Mouse (Mus musculus): Measurements from ENCODE around the gene Kmt2e. TPM values are rescaled to one million over a fixed set of nuclear protein-coding genes. Genes with fewer than 3 reads are reported as not detected.

Kmt2e gene
- total and polyA plus RNA-seq, 3 experiments: 8.0 to 220 (median 40.7) TPM

DNA sequence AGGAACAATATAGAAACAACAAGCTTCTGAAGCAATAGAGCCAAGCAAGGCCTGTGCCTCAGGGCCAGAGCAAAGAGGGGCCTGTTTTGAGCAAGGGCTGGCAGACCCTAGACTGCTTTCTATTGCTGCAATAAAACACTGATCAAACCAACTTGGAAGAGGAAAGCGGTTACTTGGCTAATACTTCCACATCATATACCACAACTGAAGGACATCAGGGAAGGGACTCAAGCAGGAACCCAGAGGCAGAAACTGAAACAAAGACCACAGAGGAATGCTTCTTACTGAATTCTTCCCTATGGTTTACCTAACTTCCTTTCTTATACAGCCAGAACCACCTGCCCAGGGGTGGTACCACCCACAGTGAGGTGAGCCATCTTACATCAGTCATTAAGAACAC lies 87.4 kb downstream of the Kmt2e start:
- Histone ChIP-seq H3K27me3 (ENCODE audit: insufficient read depth, low read length) (no peaks in the 10 kb centered on the region), H3K9me3 (replicated peaks) (no peaks in the 10 kb centered on the region), H3K4me1 (ENCODE audit: insufficient read depth, low read depth, low read length) (no peaks in the 10 kb centered on the region; the same call in 1 of the 2 replicates), H3K36me3 (replicated peaks) (peaks cover 81% of the 10 kb centered on the region), H3K4me3 (ENCODE audit: low read depth, low read length) (no peak overlapping the region)
- DNase-seq (ENCODE audit: low spot score) (no peak), ATAC-seq (ENCODE audit: extremely low read depth, insufficient number of reproducible peaks, low FRiP score, poor library complexity, severe bottlenecking) (no peak)
- TF ChIP-seq TAL1 (conservative IDR thresholded peaks at IDR 0.05; ENCODE audit: low read depth, low read length) (no peak), GATA1 (IDR thresholded peaks at IDR 0.05; ENCODE audit: borderline replicate concordance, low read length) (no peak), GATA2 (IDR thresholded peaks at IDR 0.05; ENCODE audit: borderline replicate concordance, low read depth, low read length) (no peak), CTCF (IDR thresholded peaks at IDR 0.05; ENCODE audit: low read depth, low read length) (no peak), POLR2AphosphoS5 (IDR thresholded peaks at IDR 0.05; ENCODE audit: insufficient replicate concordance, low read depth, low read length) (no peak)

DNA sequence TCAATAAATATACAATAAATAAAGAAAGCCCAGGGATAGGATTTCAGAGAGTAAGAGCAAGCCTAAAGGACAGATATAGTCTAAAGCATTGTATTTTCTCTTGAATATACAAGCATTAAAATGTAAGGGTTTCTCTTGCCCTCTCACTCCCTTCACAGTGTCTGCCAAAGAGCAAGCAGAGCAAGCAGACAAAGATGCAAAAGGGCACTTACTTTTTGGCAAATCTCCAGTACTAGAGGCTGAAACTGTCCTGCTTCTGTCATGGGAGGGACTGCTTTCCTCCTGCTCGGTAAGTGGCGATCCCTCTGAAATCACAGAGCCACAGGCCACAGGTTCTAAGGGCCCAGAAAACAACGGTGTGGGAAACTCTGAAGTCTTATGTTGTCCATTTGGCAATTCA lies 89.7 kb downstream of the Kmt2e start:
- no peak overlapping the region for H3K4me3 ChIP-seq (ENCODE audit: low read depth, low read length)
- H3K4me1 ChIP-seq (ENCODE audit: insufficient read depth, low read depth, low read length): no peaks in the 10 kb centered on the region; the same call in 1 of the 2 replicates
- peaks cover 81% of the 10 kb centered on the region for H3K36me3 ChIP-seq (replicated peaks)
- no peaks in the 10 kb centered on the region for H3K27me3 ChIP-seq (ENCODE audit: insufficient read depth, low read length)
- DNase-seq (ENCODE audit: low spot score) (no peak), ATAC-seq (ENCODE audit: extremely low read depth, insufficient number of reproducible peaks, low FRiP score, poor library complexity, severe bottlenecking) (no peak)
- TF ChIP-seq POLR2AphosphoS5 (IDR thresholded peaks at IDR 0.05; ENCODE audit: insufficient replicate concordance, low read depth, low read length): no peak
- no peak for TF ChIP-seq TAL1 (conservative IDR thresholded peaks at IDR 0.05; ENCODE audit: low read depth, low read length)
- TF ChIP-seq GATA1 (IDR thresholded peaks at IDR 0.05; ENCODE audit: borderline replicate concordance, low read length): no peak
- no peak for TF ChIP-seq GATA2 (IDR thresholded peaks at IDR 0.05; ENCODE audit: borderline replicate concordance, low read depth, low read length)
- TF ChIP-seq CTCF (IDR thresholded peaks at IDR 0.05; ENCODE audit: low read depth, low read length): no peak
- H3K9me3 ChIP-seq (replicated peaks): no peaks in the 10 kb centered on the region

DNA sequence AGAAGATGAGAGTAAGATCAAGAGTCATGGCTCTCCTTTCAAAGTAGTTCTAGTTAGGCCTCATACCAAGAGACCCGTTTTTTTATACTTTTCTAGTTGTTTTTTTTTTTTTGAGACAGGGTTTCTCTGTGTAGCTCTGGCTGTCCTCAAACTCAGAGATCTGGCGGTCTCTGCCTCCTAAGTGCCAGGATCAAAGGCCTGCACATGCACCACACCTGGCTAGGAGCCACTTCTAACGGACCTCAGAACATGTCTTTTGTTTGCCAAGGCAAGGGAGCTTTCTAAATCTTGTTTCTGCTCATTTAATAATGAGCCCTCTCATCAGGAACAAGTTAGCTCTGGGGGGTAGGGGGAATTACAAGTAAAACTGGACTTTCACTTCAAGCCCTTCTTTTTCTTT lies 90.4 kb downstream of the Kmt2e start:
- no peaks in the 10 kb centered on the region; the same call in 1 of the 2 replicates for H3K4me1 ChIP-seq (ENCODE audit: insufficient read depth, low read depth, low read length)
- no peak for TF ChIP-seq POLR2AphosphoS5 (IDR thresholded peaks at IDR 0.05; ENCODE audit: insufficient replicate concordance, low read depth, low read length)
- no peak for TF ChIP-seq TAL1 (conservative IDR thresholded peaks at IDR 0.05; ENCODE audit: low read depth, low read length)
- TF ChIP-seq GATA2 (IDR thresholded peaks at IDR 0.05; ENCODE audit: borderline replicate concordance, low read depth, low read length): no peak
- no peak for TF ChIP-seq GATA1 (IDR thresholded peaks at IDR 0.05; ENCODE audit: borderline replicate concordance, low read length)
- no peak for TF ChIP-seq CTCF (IDR thresholded peaks at IDR 0.05; ENCODE audit: low read depth, low read length)

DNA sequence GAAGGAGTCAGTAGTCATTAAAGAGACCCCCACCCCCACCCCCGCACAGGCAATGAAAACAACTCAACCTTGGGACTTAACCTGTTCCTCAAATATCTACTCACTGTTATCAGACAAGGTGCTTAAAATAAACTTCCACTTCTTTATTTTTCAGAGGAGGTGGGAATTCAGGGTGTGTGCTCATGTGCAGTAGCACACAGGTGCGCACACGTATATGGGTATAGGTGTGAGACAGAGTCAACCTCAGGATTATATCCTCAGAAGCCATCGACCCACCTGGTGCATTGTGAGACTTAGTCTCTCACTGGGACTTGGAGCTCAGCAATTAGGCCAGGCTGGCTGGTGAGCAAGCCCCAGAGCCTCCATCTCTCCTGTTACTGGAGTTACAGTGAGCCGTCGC lies 96.9 kb downstream of the Kmt2e start:
- DNase-seq (ENCODE audit: low spot score) (no peak), ATAC-seq (ENCODE audit: extremely low read depth, insufficient number of reproducible peaks, low FRiP score, poor library complexity, severe bottlenecking) (no peak)
- H3K4me3 ChIP-seq (ENCODE audit: low read depth, low read length): no peak overlapping the region
- H3K27me3 ChIP-seq (ENCODE audit: insufficient read depth, low read length): no peaks in the 10 kb centered on the region
- H3K4me1 ChIP-seq (ENCODE audit: insufficient read depth, low read depth, low read length): no peaks in the 10 kb centered on the region
- no peaks in the 10 kb centered on the region for H3K9me3 ChIP-seq (replicated peaks)
- H3K36me3 ChIP-seq (replicated peaks): peaks cover 68% of the 10 kb centered on the region
- TF ChIP-seq TAL1 (conservative IDR thresholded peaks at IDR 0.05; ENCODE audit: low read depth, low read length) (no peak), GATA1 (IDR thresholded peaks at IDR 0.05; ENCODE audit: borderline replicate concordance, low read length) (no peak), POLR2AphosphoS5 (IDR thresholded peaks at IDR 0.05; ENCODE audit: insufficient replicate concordance, low read depth, low read length) (no peak), GATA2 (IDR thresholded peaks at IDR 0.05; ENCODE audit: borderline replicate concordance, low read depth, low read length) (no peak), CTCF (IDR thresholded peaks at IDR 0.05; ENCODE audit: low read depth, low read length) (no peak)

More for the DNA sequence above, 90.4 kb downstream of the Kmt2e start:
- no peaks in the 10 kb centered on the region for H3K9me3 ChIP-seq (replicated peaks)
- H3K27me3 ChIP-seq (ENCODE audit: insufficient read depth, low read length): no peaks in the 10 kb centered on the region
- no peak for DNase-seq (ENCODE audit: low spot score)
- peaks cover 77% of the 10 kb centered on the region for H3K36me3 ChIP-seq (replicated peaks)
- no peak for ATAC-seq (ENCODE audit: extremely low read depth, insufficient number of reproducible peaks, low FRiP score, poor library complexity, severe bottlenecking)
- no peak overlapping the region for H3K4me3 ChIP-seq (ENCODE audit: low read depth, low read length)

- Histone ChIP-seq H3K4me1 (ENCODE audit: insufficient read depth, low read depth, low read length) (no peaks in the 10 kb centered on the region), H3K27me3 (ENCODE audit: insufficient read depth, low read length) (no peaks in the 10 kb centered on the region), H3K36me3 (replicated peaks) (peaks cover 65% of the 10 kb centered on the region), H3K4me3 (ENCODE audit: low read depth, low read length) (no peak overlapping the region), H3K9me3 (replicated peaks) (no peaks in the 10 kb centered on the region)
- TF ChIP-seq CTCF (IDR thresholded peaks at IDR 0.05; ENCODE audit: low read depth, low read length): no peak
- TF ChIP-seq GATA1 (IDR thresholded peaks at IDR 0.05; ENCODE audit: borderline replicate concordance, low read length): no peak
- no peak for TF ChIP-seq TAL1 (conservative IDR thresholded peaks at IDR 0.05; ENCODE audit: low read depth, low read length)
- no peak for TF ChIP-seq POLR2AphosphoS5 (IDR thresholded peaks at IDR 0.05; ENCODE audit: insufficient replicate concordance, low read depth, low read length)
- TF ChIP-seq GATA2 (IDR thresholded peaks at IDR 0.05; ENCODE audit: borderline replicate concordance, low read depth, low read length): no peak
- DNase-seq (ENCODE audit: low spot score) (no peak), ATAC-seq (ENCODE audit: extremely low read depth, insufficient number of reproducible peaks, low FRiP score, poor library complexity, severe bottlenecking) (no peak)
Observed at GRCm38 (mm10) chr5:23531541-23532096, 97.4 kb downstream of the Kmt2e start.

DNA sequence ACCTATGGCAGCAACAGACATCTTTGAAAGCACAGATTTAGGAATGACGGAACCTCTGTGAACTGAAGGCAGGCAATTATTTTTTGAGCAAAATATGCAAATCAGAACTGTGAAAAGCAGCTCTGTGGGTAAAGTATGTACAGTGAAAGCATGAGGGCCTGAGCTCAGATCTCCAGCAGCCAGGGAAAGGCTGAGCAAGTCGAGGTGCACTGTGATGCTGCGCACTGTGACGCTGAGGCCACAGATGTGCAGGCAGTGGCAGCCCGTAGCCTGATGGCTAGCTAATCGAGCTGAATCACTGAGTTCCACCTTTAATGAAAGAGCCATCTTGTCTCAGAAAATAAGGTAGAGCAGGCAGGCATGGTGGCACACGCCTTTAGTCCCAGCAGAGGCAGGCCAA lies 101.5 kb downstream of the Kmt2e start:
- H3K9me3 ChIP-seq (replicated peaks): no peaks in the 10 kb centered on the region

More for the DNA sequence above, 101.5 kb downstream of the Kmt2e start:
- H3K36me3 ChIP-seq (replicated peaks): peaks cover 70% of the 10 kb centered on the region
- no peak overlapping the region for H3K4me3 ChIP-seq (ENCODE audit: low read depth, low read length)
- DNase-seq (ENCODE audit: low spot score): no peak
- H3K27me3 ChIP-seq (ENCODE audit: insufficient read depth, low read length): no peaks in the 10 kb centered on the region
- TF ChIP-seq CTCF (IDR thresholded peaks at IDR 0.05; ENCODE audit: low read depth, low read length) (no peak), TAL1 (conservative IDR thresholded peaks at IDR 0.05; ENCODE audit: low read depth, low read length) (no peak), POLR2AphosphoS5 (IDR thresholded peaks at IDR 0.05; ENCODE audit: insufficient replicate concordance, low read depth, low read length) (no peak), GATA2 (IDR thresholded peaks at IDR 0.05; ENCODE audit: borderline replicate concordance, low read depth, low read length) (no peak), GATA1 (IDR thresholded peaks at IDR 0.05; ENCODE audit: borderline replicate concordance, low read length) (no peak)
- no peak for ATAC-seq (ENCODE audit: extremely low read depth, insufficient number of reproducible peaks, low FRiP score, poor library complexity, severe bottlenecking)
- H3K4me1 ChIP-seq (ENCODE audit: insufficient read depth, low read depth, low read length): no peaks in the 10 kb centered on the region
